Mouse (Mus musculus) forebrain, embryonic 14.5 days (tissue): ENCODE results near the gene H13. TPM values are rescaled to one million over a fixed set of nuclear protein-coding genes. Genes with fewer than 3 reads are reported as not detected.
A peak's percentile ranks its signal among the peaks of the same experiment; 100 is the strongest.

Source experiments
- ATAC-seq: fragments of 200-750 bp; cut with Nextera tagmentation; 2 replicates; pipeline ENCODE4 v1.8.0; 2017; ENCODE audit warnings: mild to moderate bottlenecking, moderate library complexity
- DNase-seq: peaks from one replicate; pipeline ENCODE4 v3.0.0-alpha.2; 2015; ENCODE audit warnings: low spot score
- H3K27ac ChIP-seq: fragments of 300-500 bp; sonication (generic); 2 replicates; pipeline ENCODE4 v1.5.1; 2014; ENCODE audit warnings: low read depth, mild to moderate bottlenecking, control low read depth, low read length, moderate library complexity
- H3K27me3 ChIP-seq: fragments of 300-500 bp; sonication (generic); replicated peaks from 2 replicates; pipeline ENCODE4 v1.6.1; 2014; ENCODE audit warnings: low read length, control low read depth, mixed read lengths; ENCODE audit not compliant: control insufficient read depth, insufficient read depth
- H3K36me3 ChIP-seq: fragments of 300-500 bp; sonication (generic); 2 replicates; pipeline ENCODE4 v1.6.1; 2014; ENCODE audit warnings: low read length, control low read depth; ENCODE audit not compliant: control insufficient read depth, insufficient read depth
- H3K4me1 ChIP-seq: fragments of 300-500 bp; sonication (generic); 2 replicates; pipeline ENCODE4 v1.6.1; 2014; ENCODE audit warnings: antibody characterized with exemption, low read length, control low read depth; ENCODE audit not compliant: control insufficient read depth, insufficient read depth
- H3K4me2 ChIP-seq: fragments of 300-500 bp; sonication (generic); 2 replicates; pipeline ENCODE4 v1.6.1; 2014; ENCODE audit warnings: mild to moderate bottlenecking, control low read depth, low read length
- H3K4me3 ChIP-seq: fragments of 300-500 bp; sonication (generic); 2 replicates; pipeline ENCODE4 v1.5.1; 2014; ENCODE audit warnings: low read depth, low read length, control low read depth
- H3K9ac ChIP-seq: fragments of 300-500 bp; sonication (generic); 2 replicates; pipeline ENCODE4 v1.6.1; 2014; ENCODE audit warnings: mild to moderate bottlenecking, low read length, control low read depth, moderate library complexity
- H3K9me3 ChIP-seq: fragments of 300-500 bp; sonication (generic); replicated peaks from 2 replicates; pipeline ENCODE4 v1.6.1; 2016; ENCODE audit warnings: low read length, control low read depth, mixed read lengths; ENCODE audit not compliant: control insufficient read depth
- WGBS: fragments of 180-500 bp; shearing (Covaris S2); extraction: QIAGEN DNeasy Blood & Tissue Kit; methylation state at CpG from one replicate; pipeline ENCODE4 v1.1.7; 2014; 5-methylcytosine and 5-hydroxymethylcytosine counted together
- polyA plus RNA-seq: library from polyadenylated mRNA; unstranded; fragments of >200 nt; fragmentation: Nextera tagmentation; extraction: Ambion mirVana; gene quantifications from 2 replicates; pipeline ENCODE4 v1.2.1, GENCODE M21; 2014

H13 gene
- polyA plus RNA-seq, 1 experiment from 2014 or later, result 136 TPM

- ATAC-seq (peak; percentile 83), DNase-seq (peak; percentile 58)
- Histone ChIP-seq H3K4me3 (no peak overlapping the region), H3K9me3 (no peaks in the 10 kb centered on the region), H3K4me2 (no peak overlapping the region), H3K9ac (no peak overlapping the region), H3K27ac (no peak overlapping the region), H3K27me3 (no peaks in the 10 kb centered on the region), H3K36me3 (no peaks in the 10 kb centered on the region), H3K4me1 (peaks cover 4% of the 10 kb centered on the region)
- WGBS, result 10% methylated on average over 6 of the region's 6 CpGs
Measured at GRCm38 (mm10) chr2:152718076-152718475, 48.8 kb downstream of the H13 start.

GRCm38 (mm10) chr2:152723651-152724331 lies 54.5 kb downstream of the H13 start:
- no peaks in the 10 kb centered on the region for H3K27me3 ChIP-seq
- peak overlapping the region; percentile 57 for H3K9ac ChIP-seq
- peak overlapping the region; percentile 50 for H3K4me2 ChIP-seq
- no peaks in the 10 kb centered on the region for H3K36me3 ChIP-seq
- peak overlapping the region; percentile 22 for H3K4me3 ChIP-seq
- WGBS, result 6% methylated on average over 37 of the region's 37 CpGs
- peaks cover 7% of the 10 kb centered on the region for H3K4me1 ChIP-seq
- no peaks in the 10 kb centered on the region for H3K9me3 ChIP-seq
- ATAC-seq (peak; percentile 66), DNase-seq (peak; percentile 43)
- no peak overlapping the region for H3K27ac ChIP-seq

- Histone ChIP-seq H3K27me3 (no peaks in the 10 kb centered on the region), H3K9ac (peak overlapping the region; percentile 57), H3K4me1 (peaks cover 7% of the 10 kb centered on the region; the same call in 1 of the 2 replicates), H3K36me3 (no peaks in the 10 kb centered on the region), H3K27ac (no peak overlapping the region), H3K4me3 (peak overlapping the region; percentile 22; the same call in 1 of the 2 replicates), H3K4me2 (peak overlapping the region; percentile 50), H3K9me3 (no peaks in the 10 kb centered on the region)
- ATAC-seq (0 out of 2 replicates have a peak, but pooled peaks have one; percentile 12), DNase-seq (no peak)
- 81% methylated on average over 3 of the region's 3 CpGs for WGBS
Measured at GRCm38 (mm10) chr2:152724332-152724723, 55.1 kb downstream of the H13 start.

- Histone ChIP-seq H3K27me3 (no peaks in the 10 kb centered on the region), H3K4me1 (peaks cover 7% of the 10 kb centered on the region; the same call in 1 of the 2 replicates), H3K4me2 (no peak overlapping the region), H3K9me3 (no peaks in the 10 kb centered on the region), H3K27ac (no peak overlapping the region), H3K36me3 (no peaks in the 10 kb centered on the region), H3K9ac (no peak overlapping the region), H3K4me3 (no peak overlapping the region)
- WGBS, result 70% methylated on average over 15 of the region's 15 CpGs
- no peak for ATAC-seq
- DNase-seq, result no peak
Measured at GRCm38 (mm10) chr2:152725178-152725750, 56.0 kb downstream of the H13 start.

- H3K4me2 ChIP-seq, result no peak overlapping the region
- DNase-seq, result no peak
- 81% methylated on average over 6 of the region's 6 CpGs for WGBS
- no peaks in the 10 kb centered on the region for H3K36me3 ChIP-seq
- H3K9me3 ChIP-seq, result no peaks in the 10 kb centered on the region
- no peaks in the 10 kb centered on the region for H3K27me3 ChIP-seq
- H3K9ac ChIP-seq, result no peak overlapping the region
- no peak overlapping the region for H3K4me3 ChIP-seq
- H3K4me1 ChIP-seq, result peaks cover 7% of the 10 kb centered on the region; the same call in 1 of the 2 replicates
- H3K27ac ChIP-seq, result no peak overlapping the region
- ATAC-seq, result no peak
Measured at GRCm38 (mm10) chr2:152726213-152726612, 57.0 kb downstream of the H13 start.

GRCm38 (mm10) chr2:152726751-152727335 lies 57.6 kb downstream of the H13 start:
- WGBS, result 81% methylated on average over 6 of the region's 6 CpGs
- Histone ChIP-seq H3K4me2 (no peak overlapping the region), H3K27ac (no peak overlapping the region), H3K4me3 (no peak overlapping the region), H3K36me3 (no peaks in the 10 kb centered on the region), H3K4me1 (peaks cover 7% of the 10 kb centered on the region; the same call in 1 of the 2 replicates), H3K27me3 (no peaks in the 10 kb centered on the region), H3K9me3 (no peaks in the 10 kb centered on the region), H3K9ac (no peak overlapping the region)
- ATAC-seq (no peak), DNase-seq (no peak)

- WGBS, result 87% methylated on average over 14 of the region's 14 CpGs
- ATAC-seq (no peak), DNase-seq (no peak)
- Histone ChIP-seq H3K4me3 (no peak overlapping the region), H3K27me3 (no peaks in the 10 kb centered on the region), H3K36me3 (no peaks in the 10 kb centered on the region), H3K9ac (no peak overlapping the region), H3K4me1 (peaks cover 7% of the 10 kb centered on the region; the same call in 1 of the 2 replicates), H3K27ac (peak overlapping the region; percentile 44; the same call in 1 of the 2 replicates), H3K4me2 (no peak overlapping the region), H3K9me3 (no peaks in the 10 kb centered on the region)
Measured at GRCm38 (mm10) chr2:152727795-152728510, 58.7 kb downstream of the H13 start.

GRCm38 (mm10) chr2:152728594-152728993 lies 59.3 kb downstream of the H13 start:
- 87% methylated on average over 7 of the region's 7 CpGs for WGBS
- Histone ChIP-seq H3K9ac (no peak overlapping the region), H3K9me3 (no peaks in the 10 kb centered on the region), H3K4me3 (no peak overlapping the region), H3K27me3 (no peaks in the 10 kb centered on the region), H3K4me2 (no peak overlapping the region), H3K4me1 (peaks cover 5% of the 10 kb centered on the region; the same call in 1 of the 2 replicates), H3K36me3 (no peaks in the 10 kb centered on the region), H3K27ac (no peak overlapping the region)
- ATAC-seq (no peak), DNase-seq (no peak)
